Mouse (Mus musculus): ENCODE measurements around the gene Grip1.

Grip1 gene

GRCm38 (mm10) chr10:119761451-119762367 lies 308.1 kb downstream of the Grip1 start:
- no peak for DNase-seq

- no peak for DNase-seq
Observed at GRCm38 (mm10) chr10:119778871-119779270, 325.2 kb downstream of the Grip1 start.

GRCm38 (mm10) chr10:119779657-119780056 lies 326.0 kb downstream of the Grip1 start:
- no peak for DNase-seq

GRCm38 (mm10) chr10:119790507-119790906 lies 336.9 kb downstream of the Grip1 start:
- DNase-seq: peak; percentile 39

- DNase-seq: no peak
Observed at GRCm38 (mm10) chr10:119802421-119802820, 348.8 kb downstream of the Grip1 start.

- DNase-seq: peak; percentile 84
Observed at GRCm38 (mm10) chr10:119803633-119804422, 350.2 kb downstream of the Grip1 start.

GRCm38 (mm10) chr10:119804423-119804814 lies 350.8 kb downstream of the Grip1 start:
- no peak for DNase-seq

- no peak for DNase-seq
Observed at GRCm38 (mm10) chr10:119805082-119805481, 351.5 kb downstream of the Grip1 start.

GRCm38 (mm10) chr10:119806151-119806550 lies 352.5 kb downstream of the Grip1 start:
- DNase-seq: peak; percentile 18

- no peak for DNase-seq
Observed at GRCm38 (mm10) chr10:119808384-119808783, 354.8 kb downstream of the Grip1 start.

GRCm38 (mm10) chr10:119814087-119814486 lies 360.5 kb downstream of the Grip1 start:
- no peak for DNase-seq

GRCm38 (mm10) chr10:119816001-119816400 lies 362.4 kb downstream of the Grip1 start:
- DNase-seq: no peak

GRCm38 (mm10) chr10:119818381-119818780 lies 364.8 kb downstream of the Grip1 start:
- peak; percentile 19 for DNase-seq

- peak; percentile 39 for DNase-seq
Observed at GRCm38 (mm10) chr10:119819102-119819681, 365.6 kb downstream of the Grip1 start.

- DNase-seq: peak; percentile 22
Observed at GRCm38 (mm10) chr10:119819740-119820139, 366.1 kb downstream of the Grip1 start.

- no peak for DNase-seq
Observed at GRCm38 (mm10) chr10:119820428-119820827, 366.8 kb downstream of the Grip1 start.

GRCm38 (mm10) chr10:119823691-119824090 lies 370.1 kb downstream of the Grip1 start:
- no peak for DNase-seq

GRCm38 (mm10) chr10:119824521-119824920 lies 370.9 kb downstream of the Grip1 start:
- DNase-seq: no peak

GRCm38 (mm10) chr10:119830388-119830956 lies 376.8 kb downstream of the Grip1 start:
- DNase-seq: no peak

- DNase-seq: no peak
Observed at GRCm38 (mm10) chr10:119831086-119831485, 377.5 kb downstream of the Grip1 start.

GRCm38 (mm10) chr10:119833334-119833733 lies 379.7 kb downstream of the Grip1 start:
- DNase-seq: no peak

GRCm38 (mm10) chr10:119834122-119834521 lies 380.5 kb downstream of the Grip1 start:
- no peak for DNase-seq

GRCm38 (mm10) chr10:119839645-119840044 lies 386.0 kb downstream of the Grip1 start:
- DNase-seq: no peak
